Mouse (Mus musculus) embryo, embryonic 10 days (tissue): ENCODE measurements at regions not wholly inside any gene's neighbourhood (a gene's known extent, or its start where the extent isn't known, plus 50 kb on each side); places are given as distances from the start of the nearest gene placed in this dataset.

Experiments used
- DNase-seq: peaks from one replicate; pipeline ENCODE4 v3.0.0-alpha.2; 2015; ENCODE audit warnings: low spot score

GRCm38 (mm10) chr8:17596559-17596958, 1381.5 kb downstream of the Defb40 start:
- DNase-seq, result no peak

- no peak for DNase-seq
Measured at GRCm38 (mm10) chr8:17594607-17595006, 1383.4 kb downstream of the Defb40 start.

DNA sequence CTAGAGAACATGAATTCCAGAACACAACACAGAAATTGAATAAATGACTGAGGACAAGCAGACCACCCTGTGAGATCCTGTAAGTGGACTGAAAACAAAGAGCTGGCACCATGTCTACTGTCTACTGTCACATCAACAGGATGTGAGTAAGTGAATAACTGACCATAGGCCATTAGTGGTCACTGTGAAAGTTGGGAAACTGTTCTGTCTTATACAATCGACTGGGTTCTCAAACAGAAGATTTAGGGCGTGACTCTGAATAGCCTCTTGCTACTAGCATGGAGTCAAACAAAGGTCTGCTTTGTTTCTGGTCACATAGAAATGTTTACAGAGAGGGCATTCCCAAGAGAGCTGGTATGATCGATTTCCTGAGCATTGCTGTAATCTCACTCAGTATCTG, 1387.9 kb downstream of the Defb40 start:
- DNase-seq, result no peak

- DNase-seq, result no peak
Measured at GRCm38 (mm10) chr8:17588189-17588588, 1389.9 kb downstream of the Defb40 start.

GRCm38 (mm10) chr8:17587261-17587861, 1390.7 kb downstream of the Defb40 start:
- no peak for DNase-seq
